Mouse (Mus musculus) macrophage (primary cell): ENCODE measurements around the gene Impdh1. TPM values are rescaled to one million over a fixed set of nuclear protein-coding genes. Genes with fewer than 3 reads are reported as not detected.
A peak's percentile ranks its signal among the peaks of the same experiment; 100 is the strongest.

Experiments used
- H3K27ac ChIP-seq: fragments of 350-480 bp; formaldehyde crosslinking; 2 replicates; pipeline ENCODE4 v1.9.0; 2021
- H3K36me3 ChIP-seq: fragments of 350-480 bp; formaldehyde crosslinking; 2 replicates; pipeline ENCODE4 v1.9.0; 2021; ENCODE audit errors: inconsistent target
- H3K4me3 ChIP-seq: fragments of 350-480 bp; formaldehyde crosslinking; 2 replicates; pipeline ENCODE4 v1.9.0; 2021; ENCODE audit errors: inconsistent target
- H3K79me2 ChIP-seq: fragments of 350-480 bp; formaldehyde crosslinking; 2 replicates; pipeline ENCODE4 v1.9.0; 2021; ENCODE audit errors: inconsistent target
- WGBS: methylation state at CpG from one replicate; pipeline ENCODE4 v1.1.7; 2026; ENCODE audit warnings: inconsistent platforms; ENCODE audit not compliant: missing documents; 5-methylcytosine and 5-hydroxymethylcytosine counted together
- polyA plus RNA-seq: library from polyadenylated mRNA; stranded (reverse); fragments of 250-400 nt; gene quantifications from 3 replicates; pipeline ENCODE4 v1.2.4, GENCODE M21; 2018; ENCODE audit warnings: inconsistent platforms
- total RNA-seq, 78 experiments: library from RNA; depleted of rRNA; stranded (reverse); fragments of 250-400 nt; gene quantifications; 1 replicate in 9 of 78; 2 replicates in 24 of 78; 3 replicates in 43 of 78; 4 replicates in 2 of 78; pipeline ENCODE4 v1.2.4; 2018; ENCODE audit warnings: inconsistent platforms in 56 of 78

Gene Impdh1
- total RNA-seq (2018; cell fraction: chromatin; rRNA removed), result 10 to 100 TPM in 12 of 26 experiments, 1 to 10 TPM in 14; 1.9 to 29.1 (median 9.6) TPM
- 10 to 100 TPM in 13 of 26 experiments, 1 to 10 TPM in 13; 4.0 to 17.9 (median 10.1) TPM for total RNA-seq (2018; cell fraction: cytosol; rRNA removed)
- 10 to 100 TPM in 11 of 26 experiments, 1 to 10 TPM in 15; 2.9 to 28.9 (median 8.6) TPM for total RNA-seq (2018; cell fraction: nucleus; rRNA removed)
- polyA plus RNA-seq, result 7.3 to 22.6 TPM (median 9.2 TPM) in 3 replicates

GRCm38 (mm10) chr6:29215881-29216501, at the start of gene Impdh1:
TSS of gene Impdh1 (minus strand) at chr6:29216364.
- Histone ChIP-seq H3K4me3 (peak within 1 kb of the TSS; percentile 59), H3K79me2 (no peaks in the 10 kb centered on the region), H3K36me3 (no peaks in the 10 kb centered on the region), H3K27ac (peak within 1 kb of the TSS; percentile 19)
- under 1% methylated on average over 56 of the region's 56 CpGs for WGBS

- 18% methylated on average over 3 of the region's 3 CpGs for WGBS
- Histone ChIP-seq H3K79me2 (no peaks in the 10 kb centered on the region), H3K27ac (no peak overlapping the region), H3K36me3 (no peaks in the 10 kb centered on the region), H3K4me3 (no peak overlapping the region)
Observed at GRCm38 (mm10) chr6:29264456-29264781, 48.3 kb upstream of the Impdh1 start.

GRCm38 (mm10) chr6:29263650-29264455, 47.7 kb upstream of the Impdh1 start:
- no peak overlapping the region for H3K4me3 ChIP-seq
- WGBS, result 87% methylated on average over 6 of the region's 6 CpGs

GRCm38 (mm10) chr6:29261831-29262230, 45.7 kb upstream of the Impdh1 start:
- Histone ChIP-seq H3K79me2 (no peaks in the 10 kb centered on the region), H3K4me3 (no peak overlapping the region), H3K36me3 (no peaks in the 10 kb centered on the region), H3K27ac (no peak overlapping the region)
- WGBS, result 91% methylated on average over 5 of the region's 5 CpGs

More at GRCm38 (mm10) chr6:29263650-29264455, 47.7 kb upstream of the Impdh1 start:
- no peaks in the 10 kb centered on the region for H3K36me3 ChIP-seq
- no peak overlapping the region for H3K27ac ChIP-seq
- H3K79me2 ChIP-seq, result no peaks in the 10 kb centered on the region

- no peak overlapping the region for H3K4me3 ChIP-seq
- no peaks in the 10 kb centered on the region for H3K79me2 ChIP-seq
- H3K27ac ChIP-seq, result no peak overlapping the region
- no peaks in the 10 kb centered on the region for H3K36me3 ChIP-seq
- 0% methylated on average over 1 of the region's 1 CpGs for WGBS
Observed at GRCm38 (mm10) chr6:29259418-29259817, 43.3 kb upstream of the Impdh1 start.

- WGBS, result 71% methylated on average over 4 of the region's 4 CpGs
- no peaks in the 10 kb centered on the region for H3K79me2 ChIP-seq
- peak overlapping the region; percentile 38 for H3K27ac ChIP-seq
- H3K4me3 ChIP-seq, result no peak overlapping the region
- no peaks in the 10 kb centered on the region for H3K36me3 ChIP-seq
Observed at GRCm38 (mm10) chr6:29247072-29247471, 30.9 kb upstream of the Impdh1 start.

GRCm38 (mm10) chr6:29246585-29246984, 30.4 kb upstream of the Impdh1 start:
- no peak overlapping the region for H3K4me3 ChIP-seq
- WGBS, result 56% methylated on average over 5 of the region's 5 CpGs
- no peaks in the 10 kb centered on the region for H3K79me2 ChIP-seq
- H3K36me3 ChIP-seq, result no peaks in the 10 kb centered on the region
- peak overlapping the region; percentile 38 for H3K27ac ChIP-seq

GRCm38 (mm10) chr6:29246183-29246582, 30.0 kb upstream of the Impdh1 start:
- 92% methylated on average over 3 of the region's 3 CpGs for WGBS
- Histone ChIP-seq H3K27ac (peak overlapping the region; percentile 38), H3K36me3 (no peaks in the 10 kb centered on the region), H3K4me3 (no peak overlapping the region), H3K79me2 (no peaks in the 10 kb centered on the region)

- H3K27ac ChIP-seq, result peak overlapping the region; percentile 38
- no peaks in the 10 kb centered on the region for H3K79me2 ChIP-seq
- H3K36me3 ChIP-seq, result no peaks in the 10 kb centered on the region
- 55% methylated on average over 14 of the region's 14 CpGs for WGBS
- H3K4me3 ChIP-seq, result no peak overlapping the region
Observed at GRCm38 (mm10) chr6:29245272-29246120, 29.3 kb upstream of the Impdh1 start.

- WGBS, result 89% methylated on average over 1 of the region's 1 CpGs
- Histone ChIP-seq H3K79me2 (no peaks in the 10 kb centered on the region), H3K4me3 (no peak overlapping the region), H3K27ac (no peak overlapping the region), H3K36me3 (no peaks in the 10 kb centered on the region)
Observed at GRCm38 (mm10) chr6:29242265-29242664, 26.1 kb upstream of the Impdh1 start.

GRCm38 (mm10) chr6:29241697-29242096, 25.5 kb upstream of the Impdh1 start:
- Histone ChIP-seq H3K27ac (no peak overlapping the region), H3K36me3 (no peaks in the 10 kb centered on the region), H3K4me3 (no peak overlapping the region), H3K79me2 (no peaks in the 10 kb centered on the region)
- WGBS, result 14% methylated on average over 2 of the region's 2 CpGs

GRCm38 (mm10) chr6:29240806-29241205, 24.6 kb upstream of the Impdh1 start:
- no peak overlapping the region for H3K27ac ChIP-seq
- H3K36me3 ChIP-seq, result no peaks in the 10 kb centered on the region
- no peaks in the 10 kb centered on the region for H3K79me2 ChIP-seq
- 22% methylated on average over 2 of the region's 2 CpGs for whole genome bisulfite sequencing
- no peak overlapping the region for H3K4me3 ChIP-seq

GRCm38 (mm10) chr6:29234272-29234671, 18.1 kb upstream of the Impdh1 start:
- Histone ChIP-seq H3K79me2 (no peaks in the 10 kb centered on the region), H3K36me3 (no peaks in the 10 kb centered on the region), H3K4me3 (no peak overlapping the region), H3K27ac (no peak overlapping the region)
- 54% methylated on average over 8 of the region's 8 CpGs for WGBS

GRCm38 (mm10) chr6:29233710-29234109, 17.5 kb upstream of the Impdh1 start:
- no peak overlapping the region for H3K4me3 ChIP-seq
- 94% methylated on average over 3 of the region's 3 CpGs for WGBS
- H3K79me2 ChIP-seq, result no peaks in the 10 kb centered on the region
- no peak overlapping the region for H3K27ac ChIP-seq
- H3K36me3 ChIP-seq, result no peaks in the 10 kb centered on the region
